Mouse (Mus musculus) c-Kit-positive CD71-negative TER-119-negative erythroid progenitor cells, embryonic 14.5 days (primary cell): ENCODE data around the gene Arel1.
A peak's percentile ranks its signal among the peaks of the same experiment; 100 is the strongest.

Experiments
- DNase-seq: peaks from one replicate; pipeline ENCODE4 v3.0.0-alpha.2; 2013; ENCODE audit warnings: low read depth

The Arel1 gene

GRCm38 (mm10) chr12:84907024-84907626 is 63.6 kb downstream of the Arel1 start:
- DNase-seq: no peak

GRCm38 (mm10) chr12:84904399-84904798 is 66.3 kb downstream of the Arel1 start:
- no peak for DNase-seq

DNA sequence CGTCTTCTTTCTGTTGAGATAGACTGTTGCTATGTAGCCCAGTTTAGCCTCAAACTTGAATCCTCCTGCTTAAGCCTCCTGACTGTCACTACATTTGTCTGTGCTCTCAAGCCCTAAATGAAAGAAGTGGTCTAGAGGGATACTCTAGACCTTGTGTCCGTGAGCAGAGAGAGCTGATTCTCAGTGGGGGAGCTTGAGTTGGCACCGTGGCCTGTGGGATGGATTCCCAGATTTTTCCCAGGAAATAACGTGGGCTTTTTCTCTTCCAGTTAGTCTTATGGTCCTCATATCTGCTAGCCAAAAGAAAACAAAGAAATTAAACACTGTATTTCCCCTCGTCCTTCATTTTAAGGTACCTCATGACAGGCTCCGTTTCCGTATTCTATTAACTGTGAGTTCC is 70.4 kb downstream of the Arel1 start:
- DNase-seq: no peak

- no peak for DNase-seq
Observed at GRCm38 (mm10) chr12:84897322-84897721, 73.4 kb downstream of the Arel1 start.

DNA sequence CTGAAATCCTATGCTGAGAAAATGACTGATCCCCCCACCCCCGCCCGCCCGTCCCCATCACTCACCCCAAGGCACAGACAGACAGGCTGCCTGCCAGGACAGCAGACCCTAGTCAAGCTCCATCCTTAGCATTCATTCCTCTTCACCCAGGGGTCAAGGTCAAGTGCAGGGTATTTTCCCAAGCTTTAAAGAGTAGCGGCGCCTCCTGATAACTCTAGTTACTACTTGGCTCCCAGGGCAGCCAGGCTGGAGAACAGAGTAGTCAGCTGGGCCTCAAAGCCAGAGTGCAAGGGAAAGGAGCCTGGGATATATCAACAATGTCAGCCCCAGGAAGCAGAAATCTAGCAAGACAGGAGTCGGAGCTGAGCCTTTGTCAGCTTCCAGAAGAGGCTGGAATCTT is 74.5 kb downstream of the Arel1 start:
- DNase-seq: no peak

GRCm38 (mm10) chr12:84893648-84894628 is 76.8 kb downstream of the Arel1 start:
- no peak for DNase-seq

GRCm38 (mm10) chr12:84890289-84890688 is 80.4 kb downstream of the Arel1 start:
- no peak for DNase-seq

GRCm38 (mm10) chr12:84885107-84885876 is 85.4 kb downstream of the Arel1 start:
- no peak for DNase-seq

DNA sequence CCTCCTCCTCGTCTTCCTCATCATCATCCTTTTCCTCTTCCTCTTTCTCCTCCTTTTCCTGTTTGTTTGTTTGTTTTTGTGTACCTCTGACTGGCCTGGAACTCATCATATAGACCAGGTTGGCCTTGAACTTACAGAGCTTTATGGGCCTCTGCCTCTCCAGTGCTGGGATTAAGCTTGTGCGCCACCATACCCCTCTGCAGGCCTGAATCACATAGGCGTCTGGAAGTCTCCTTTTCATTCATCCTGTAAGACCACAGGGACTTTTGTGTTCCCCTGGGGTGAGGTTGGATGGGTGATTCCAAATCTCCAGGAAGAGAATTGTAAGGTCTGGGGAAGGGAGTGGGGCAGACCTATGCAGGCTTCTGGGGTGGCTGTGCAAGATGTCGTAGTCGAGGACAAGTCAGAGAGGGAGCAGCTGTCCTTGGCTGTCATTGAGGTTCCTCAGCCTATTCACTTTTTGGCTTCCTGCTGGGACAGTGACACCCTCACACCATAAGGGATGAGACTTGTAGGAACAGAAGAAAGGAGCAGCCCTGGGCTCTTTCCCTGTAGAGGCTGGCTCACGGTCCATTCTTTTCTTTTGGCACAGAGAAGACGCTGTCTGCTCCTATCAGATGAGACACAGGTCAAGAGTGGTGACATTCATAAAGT is 86.2 kb downstream of the Arel1 start:
- DNase-seq: no peak

GRCm38 (mm10) chr12:84882796-84883195 is 87.9 kb downstream of the Arel1 start:
- no peak for DNase-seq

- no peak for DNase-seq
Observed at GRCm38 (mm10) chr12:84880091-84880490, 90.6 kb downstream of the Arel1 start.

DNA sequence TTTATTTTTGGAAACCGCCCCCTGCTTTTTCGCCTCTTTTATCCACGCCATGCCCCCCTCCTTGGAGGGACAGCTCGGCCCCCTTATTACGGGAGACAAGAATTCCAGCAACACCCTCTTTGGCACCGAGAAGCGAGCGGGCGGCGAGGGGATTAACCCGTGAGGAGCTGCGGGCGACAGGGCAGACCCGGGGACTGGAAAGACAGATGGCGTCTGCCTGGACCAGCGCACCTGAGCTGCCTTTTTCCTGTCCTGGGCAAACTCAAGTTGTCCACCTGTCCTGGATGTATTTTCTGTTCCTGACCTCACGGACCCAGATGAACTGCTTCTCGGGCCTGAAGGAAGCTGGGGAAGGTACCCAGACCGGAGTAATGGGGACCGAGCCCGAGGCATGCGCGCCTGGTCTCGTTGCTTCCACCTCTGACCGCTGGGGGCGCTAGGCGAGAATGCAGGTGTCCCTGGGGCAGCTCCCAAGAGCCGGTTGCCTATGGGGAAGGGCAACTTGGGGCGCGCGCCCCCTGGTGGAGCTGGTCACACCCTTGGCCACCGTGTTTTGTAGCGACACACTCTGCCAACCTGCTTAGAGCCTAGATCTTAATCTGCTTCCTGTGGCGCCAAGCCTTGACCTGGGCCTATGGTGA is 94.1 kb downstream of the Arel1 start, which contains the start of gene Ltbp2:
Ltbp2 (minus strand) TSS at position 52 of the 641 bp plus-strand sequence.
- DNase-seq: peak; percentile 89

DNA sequence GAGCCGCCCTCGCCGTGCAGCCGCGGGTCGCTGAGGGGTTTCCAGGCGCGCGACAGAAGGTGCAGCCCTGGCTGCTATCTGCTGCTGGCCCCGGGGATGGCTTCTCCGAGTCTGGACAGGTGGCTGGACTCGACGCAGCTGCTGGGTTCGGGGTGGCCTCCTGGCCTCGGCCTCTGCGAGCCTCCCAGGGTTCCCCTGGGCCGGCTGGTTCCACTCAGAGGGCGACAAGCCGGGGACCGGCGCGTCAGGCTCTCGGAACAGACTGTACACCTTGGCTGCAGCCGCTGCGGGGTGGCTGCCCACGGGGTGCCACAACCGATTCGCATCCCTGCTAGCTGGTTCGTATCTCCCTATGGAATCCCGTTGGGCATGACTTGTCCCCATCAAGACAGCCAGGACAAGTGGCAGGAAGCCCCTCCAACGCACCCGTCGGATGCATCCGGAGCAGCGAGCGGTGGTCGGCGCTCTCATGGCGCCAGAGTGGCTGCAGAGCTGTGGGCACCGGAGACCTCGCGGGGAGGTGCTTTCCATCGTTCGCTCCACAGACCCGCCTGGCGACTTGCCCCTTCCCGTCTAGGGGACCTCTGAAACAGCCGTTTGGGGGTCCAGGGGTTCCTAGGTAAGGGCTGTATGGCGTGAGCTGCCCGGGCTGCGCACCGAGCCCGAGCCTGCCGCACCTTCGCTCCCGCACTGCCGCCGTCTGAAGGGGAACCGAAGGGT is 94.8 kb downstream of the Arel1 start:
- no peak for DNase-seq

DNA sequence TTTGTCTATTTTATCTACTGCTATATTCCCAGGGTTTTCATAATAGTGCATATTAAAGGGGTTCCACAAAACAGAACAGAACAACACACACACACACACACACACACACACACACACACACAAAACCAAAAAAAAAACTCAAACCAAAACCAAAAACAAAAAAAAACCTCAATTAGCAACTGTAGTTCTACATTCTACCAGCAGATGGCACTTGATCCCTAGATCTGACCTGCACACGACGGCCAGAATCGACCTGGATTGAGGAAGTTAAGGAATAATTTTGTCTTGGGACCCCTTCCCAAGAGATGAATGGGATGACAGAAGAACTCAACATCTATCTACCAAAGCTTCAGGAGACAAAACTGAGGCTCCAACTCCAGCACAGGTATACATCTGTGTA is 97.3 kb downstream of the Arel1 start:
- DNase-seq: no peak

- DNase-seq: no peak
Observed at GRCm38 (mm10) chr12:84872310-84872709, 98.4 kb downstream of the Arel1 start.
